Mouse (Mus musculus) layer of hippocampus, adult 9-10 months (tissue): ENCODE results near the gene Arid1b.

ENCODE experiments used
- DNase-seq: peaks from one replicate; pipeline ENCODE4 v3.0.0; 2022; ENCODE audit warnings: low spot score

Arid1b gene

GRCm38 (mm10) chr17:5247737-5248136 lies 253.6 kb downstream of the Arid1b start:
- no peak for DNase-seq

GRCm38 (mm10) chr17:5248957-5249656 lies 255.0 kb downstream of the Arid1b start:
- DNase-seq: peak; percentile 35

GRCm38 (mm10) chr17:5249681-5250180 lies 255.6 kb downstream of the Arid1b start:
- DNase-seq: no peak

- DNase-seq: peak; percentile 77
Measured at GRCm38 (mm10) chr17:5252436-5252835, 258.3 kb downstream of the Arid1b start.

- no peak for DNase-seq
Measured at GRCm38 (mm10) chr17:5254717-5255617, 260.8 kb downstream of the Arid1b start.

- DNase-seq: no peak
Measured at GRCm38 (mm10) chr17:5255618-5255933, 261.4 kb downstream of the Arid1b start.

GRCm38 (mm10) chr17:5258978-5259377 lies 264.8 kb downstream of the Arid1b start:
- no peak for DNase-seq

GRCm38 (mm10) chr17:5261131-5261651 lies 267.1 kb downstream of the Arid1b start:
- no peak for DNase-seq

- no peak for DNase-seq
Measured at GRCm38 (mm10) chr17:5261874-5262605, 267.9 kb downstream of the Arid1b start.

- no peak for DNase-seq
Measured at GRCm38 (mm10) chr17:5262788-5263187, 268.7 kb downstream of the Arid1b start.

GRCm38 (mm10) chr17:5264783-5265182 lies 270.7 kb downstream of the Arid1b start:
- no peak for DNase-seq

GRCm38 (mm10) chr17:5265615-5266014 lies 271.5 kb downstream of the Arid1b start:
- DNase-seq: no peak

GRCm38 (mm10) chr17:5267747-5268146 lies 273.6 kb downstream of the Arid1b start:
- DNase-seq: no peak

GRCm38 (mm10) chr17:5269302-5269701 lies 275.2 kb downstream of the Arid1b start:
- DNase-seq: no peak

GRCm38 (mm10) chr17:5269774-5270173 lies 275.6 kb downstream of the Arid1b start:
- DNase-seq: no peak

- no peak for DNase-seq
Measured at GRCm38 (mm10) chr17:5270823-5271222, 276.7 kb downstream of the Arid1b start.

GRCm38 (mm10) chr17:5273118-5273517 lies 279.0 kb downstream of the Arid1b start:
- no peak for DNase-seq

- DNase-seq: no peak
Measured at GRCm38 (mm10) chr17:5273685-5274084, 279.6 kb downstream of the Arid1b start.

- no peak for DNase-seq
Measured at GRCm38 (mm10) chr17:5274429-5274828, 280.3 kb downstream of the Arid1b start.

GRCm38 (mm10) chr17:5275749-5276148 lies 281.6 kb downstream of the Arid1b start:
- DNase-seq: no peak

GRCm38 (mm10) chr17:5277137-5277871 lies 283.2 kb downstream of the Arid1b start:
- no peak for DNase-seq
